17 mouse cellular contexts compared by ENCODE assay signal in genomic region chr17:85040913-85041312, GRCm38 (mm10). TPM values are rescaled to one million over a fixed set of nuclear protein-coding genes. Genes with fewer than 3 reads are reported as not detected.
DNase-seq lines count a peak whose midpoint lies in the region; ATAC-seq and TF ChIP-seq lines count a peak whose summit lies in the region.
"Had no signal": no experiment of that assay in that cellular context is flagged by ENCODE, and none has a peak within 500 bp of the region (broad histone marks: within the 10 kb centered on the region; RNA-seq: fewer than 3 reads in every experiment).

No protein-coding gene starts in this region.

- no peak for TF ChIP-seq CTCF in kidney, postnatal 0 days (IDR thresholded peaks at IDR 0.05; ENCODE audit: low read depth)

- H3K36me3 ChIP-seq in lung, embryonic 15.5 days: no peaks in the 10 kb centered on the region
- no peaks in the 10 kb centered on the region for H3K36me3 ChIP-seq in kidney, postnatal 0 days (ENCODE audit: insufficient read depth, low read length)
- no peaks in the 10 kb centered on the region for H3K36me3 ChIP-seq in liver, embryonic 16.5 days (ENCODE audit: control insufficient read depth, insufficient read depth)
- H3K36me3 ChIP-seq: forebrain, embryonic 12.5 days; heart, embryonic 15.5 days; limb, embryonic 15.5 days had no signal

- ATAC-seq in lung, embryonic 15.5 days (ENCODE audit: borderline replicate concordance, extremely low read depth, low FRiP score, low TSS enrichment): 0 out of 2 replicates have a peak, but pooled peaks have one; percentile 23
- ATAC-seq in kidney, postnatal 0 days (replicated peaks; ENCODE audit: low FRiP score, low read depth): peak; percentile 64; the same call in 1 of the 2 replicates
- peak; percentile 52 for ATAC-seq in liver, embryonic 16.5 days (ENCODE audit: low read depth)

- H3K9ac ChIP-seq in lung, embryonic 15.5 days: no peak overlapping the region
- H3K9ac ChIP-seq in kidney, postnatal 0 days (ENCODE audit: low read depth, low read length): no peak overlapping the region
- H3K9ac ChIP-seq in liver, embryonic 16.5 days (ENCODE audit: low read depth, low read length): no peak overlapping the region
- H3K9ac ChIP-seq: forebrain, embryonic 12.5 days; heart, embryonic 15.5 days; limb, embryonic 15.5 days had no signal

- intact Hi-C loops in heart, postnatal 10 days (cut with DNase I): no loop called here

- H3K4me1 ChIP-seq in lung, embryonic 15.5 days: no peaks in the 10 kb centered on the region
- H3K4me1 ChIP-seq in kidney, postnatal 0 days (replicated peaks; ENCODE audit: insufficient read depth, low read length): no peaks in the 10 kb centered on the region
- H3K4me1 ChIP-seq in liver, embryonic 16.5 days (ENCODE audit: control insufficient read depth, low read depth, low read length): peaks cover 3% of the 10 kb centered on the region
- H3K4me1 ChIP-seq: forebrain, embryonic 12.5 days; heart, embryonic 15.5 days; limb, embryonic 15.5 days had no signal

- H3K4me3 ChIP-seq in lung, embryonic 15.5 days: no peak overlapping the region
- H3K4me3 ChIP-seq in kidney, postnatal 0 days (replicated peaks; ENCODE audit: low read depth, low read length): no peak overlapping the region
- no peak overlapping the region for H3K4me3 ChIP-seq in liver, embryonic 16.5 days (ENCODE audit: low read depth, low read length)
- H3K4me3 ChIP-seq: forebrain, embryonic 12.5 days; heart, embryonic 15.5 days; limb, embryonic 15.5 days had no signal

- no peak overlapping the region for H3K4me2 ChIP-seq in lung, embryonic 15.5 days
- H3K4me2 ChIP-seq in kidney, postnatal 0 days (ENCODE audit: low read length): no peak overlapping the region
- H3K4me2 ChIP-seq in liver, embryonic 16.5 days (ENCODE audit: low read depth, low read length): no peak overlapping the region
- H3K4me2 ChIP-seq: forebrain, embryonic 12.5 days; heart, embryonic 15.5 days; limb, embryonic 15.5 days had no signal

- no peak overlapping the region for H3K27ac ChIP-seq in lung, embryonic 15.5 days
- H3K27ac ChIP-seq in kidney, postnatal 0 days: peak overlapping the region; percentile 58
- H3K27ac ChIP-seq in liver, embryonic 16.5 days (ENCODE audit: low read length): peak overlapping the region; percentile 71
- H3K27ac ChIP-seq: forebrain, embryonic 12.5 days; heart, embryonic 15.5 days; limb, embryonic 15.5 days had no signal

- no peak for DNase-seq in lung, adult 18-20 months
- peak; percentile 80 for DNase-seq in kidney, adult 11 months
- peak; percentile 25 for DNase-seq in kidney, postnatal 0 days (ENCODE audit: low spot score)
- DNase-seq in heart, postnatal 10 days: no peak
- no peak for DNase-seq in urinary bladder, postnatal 14 days (ENCODE audit: low spot score)
- DNase-seq in cerebellum, postnatal 36 days: no peak
- DNase-seq: adrenal gland, adult 8-10 months; B cell, adult 2 months; cerebellum, postnatal 14 days; heart, adult 18-20 months; layer of hippocampus, postnatal 36 days; midbrain, embryonic 14.5 days had no signal

- WGBS in lung, embryonic 15.5 days: 44% methylated on average over 7 of the region's 7 CpGs
- 51% methylated on average over 7 of the region's 7 CpGs for WGBS in kidney, postnatal 0 days
- 56% methylated on average over 7 of the region's 7 CpGs for WGBS in liver, embryonic 16.5 days (ENCODE audit: insufficient replicate concordance)

- no peaks in the 10 kb centered on the region for H3K9me3 ChIP-seq in lung, embryonic 15.5 days
- H3K9me3 ChIP-seq in kidney, postnatal 0 days (replicated peaks; ENCODE audit: low read length): no peaks in the 10 kb centered on the region
- no peaks in the 10 kb centered on the region for H3K9me3 ChIP-seq in liver, embryonic 16.5 days (replicated peaks; ENCODE audit: control insufficient read depth, low read length)
- H3K9me3 ChIP-seq: forebrain, embryonic 12.5 days; heart, embryonic 15.5 days; limb, embryonic 15.5 days had no signal

- H3K27me3 ChIP-seq in lung, embryonic 15.5 days: no peaks in the 10 kb centered on the region
- H3K27me3 ChIP-seq in kidney, postnatal 0 days (ENCODE audit: insufficient read depth, low read length): no peaks in the 10 kb centered on the region
- H3K27me3 ChIP-seq in liver, embryonic 16.5 days (ENCODE audit: control insufficient read depth, insufficient read depth, low read depth, low read length): no peaks in the 10 kb centered on the region
- H3K27me3 ChIP-seq: forebrain, embryonic 12.5 days; heart, embryonic 15.5 days; limb, embryonic 15.5 days had no signal

RNA-seq across cellular contexts. Expression of gene Slc3a1, which starts 12.7 kb away (rescaled TPM):
- polyA plus RNA-seq in lung, embryonic 15.5 days (2015; fragmentation: Nextera tagmentation; extraction: Ambion mirVana): 0.14 and 0.29 TPM in 2 replicates
- polyA plus RNA-seq in kidney, postnatal 0 days (2015; fragmentation: Nextera tagmentation; extraction: Ambion mirVana): 76.9 and 88.8 TPM in 2 replicates
- 5.7 and 8.4 TPM in 2 replicates for polyA plus RNA-seq in liver, embryonic 16.5 days (2015; fragmentation: Nextera tagmentation; extraction: Ambion mirVana)
- total RNA-seq in heart, postnatal 10 days (2021): under 1 TPM in 1 of 2 experiments, not detected in 1; 0.17 TPM
- total RNA-seq: heart, adult 18-20 months had no signal

RNA-seq across cellular contexts. Expression of gene Prepl, which starts 49.1 kb away (rescaled TPM):
- polyA plus RNA-seq in lung, embryonic 15.5 days (2015; fragmentation: Nextera tagmentation; extraction: Ambion mirVana): 21.7 and 23.8 TPM in 2 replicates
- 25.8 and 26.2 TPM in 2 replicates for polyA plus RNA-seq in kidney, postnatal 0 days (2015; fragmentation: Nextera tagmentation; extraction: Ambion mirVana)
- 7.7 and 7.9 TPM in 2 replicates for polyA plus RNA-seq in liver, embryonic 16.5 days (2015; fragmentation: Nextera tagmentation; extraction: Ambion mirVana)
- total RNA-seq in heart, postnatal 10 days (2021): 100 to 1,000 TPM; 121 to 129 TPM

RNA-seq across cellular contexts. Expression of gene Camkmt, which starts 49.4 kb away (rescaled TPM):
- polyA plus RNA-seq in lung, embryonic 15.5 days (2015; fragmentation: Nextera tagmentation; extraction: Ambion mirVana): 11.4 and 12.4 TPM in 2 replicates
- polyA plus RNA-seq in kidney, postnatal 0 days (2015; fragmentation: Nextera tagmentation; extraction: Ambion mirVana): 14.4 and 15.7 TPM in 2 replicates
- polyA plus RNA-seq in liver, embryonic 16.5 days (2015; fragmentation: Nextera tagmentation; extraction: Ambion mirVana): 2.7 and 2.9 TPM in 2 replicates
- 1 to 10 TPM; 3.7 to 4.4 TPM for total RNA-seq in heart, postnatal 10 days (2021)

Comparison
In these comparisons a context has a peak if more than half of its experiments do, and no peak if none do; other contexts are left out.
1. DNase-seq: peak in kidney, adult 11 months (single experiment) and kidney, postnatal 0 days (single experiment); none in lung, adult 18-20 months (0 of 2), heart, postnatal 10 days (0 of 2), urinary bladder, postnatal 14 days (single experiment) and cerebellum, postnatal 36 days (0 of 2).
2. Peak in every context shown above with its lines, with median percentiles within 50 percentile points of each other: ATAC-seq.